Mouse (Mus musculus) spleen, postnatal 36 days (tissue): Measurements from ENCODE around the gene Rhox3a.
"Not testable (repeated sequence)": the region's sequence is repeated elsewhere in the genome, so short reads cannot be mapped to it uniquely, and the experiment has no call there.

Experiments
- DNase-seq, 2 experiments: peaks; one replicate each; pipeline ENCODE4 v3.0.0; 2022; ENCODE audit warnings: low spot score in 2 of 2, mixed read lengths in 1 of 2

The Rhox3a gene

DNA sequence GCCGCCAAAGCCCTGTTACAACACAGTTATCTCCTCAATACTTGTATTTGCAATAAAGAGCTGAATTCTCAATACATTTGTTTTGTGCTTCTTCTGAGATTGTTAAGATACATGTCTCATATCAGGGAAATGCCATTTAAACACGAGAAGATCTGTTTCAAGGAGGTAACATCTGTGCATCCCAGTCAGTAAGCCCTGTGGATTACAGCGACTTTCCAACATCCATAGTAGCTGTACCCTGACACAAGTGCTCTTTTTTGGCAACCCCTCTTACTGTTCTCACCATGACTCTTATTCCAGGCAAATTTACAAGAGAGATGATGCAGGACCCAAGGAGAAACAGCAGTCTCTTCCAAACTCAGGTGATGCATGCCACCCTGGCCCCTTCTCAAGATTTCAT, at the start of gene Rhox3a:
Gene Rhox3a, plus strand, starts transcription at position 301 of the 400 bp plus-strand sequence.
- DNase-seq = not testable (repeated sequence)

- no peak for DNase-seq
Observed at GRCm38 (mm10) chrX:37210941-37211340, 38.8 kb upstream of the Rhox3a start, which contains the start of gene Gm9. Gene Gm9, minus strand, starts transcription at chrX:37211041.

GRCm38 (mm10) chrX:37222158-37222557, 27.6 kb upstream of the Rhox3a start, which contains the start of gene Rhox1:
Gene Rhox1, minus strand, starts transcription at chrX:37222258.
- not testable (repeated sequence) for DNase-seq

DNA sequence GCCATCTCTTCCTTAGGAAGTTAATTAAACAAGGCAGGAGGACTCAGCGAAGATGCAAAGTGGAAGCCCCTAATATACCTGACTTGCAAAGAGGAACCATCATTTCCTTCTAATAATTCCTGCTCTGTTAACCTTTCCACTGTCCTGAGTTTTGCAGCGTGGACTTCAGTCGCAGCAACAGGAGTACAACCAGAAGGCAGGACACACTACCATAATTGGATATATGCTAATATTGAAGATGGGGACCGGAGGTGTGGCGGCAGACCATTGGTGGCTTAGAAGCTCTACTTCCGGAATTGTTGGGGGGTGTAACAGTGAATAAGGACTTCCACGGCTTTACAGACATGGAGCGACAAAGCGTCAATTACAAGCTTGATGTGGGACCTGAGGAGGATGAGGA, 5.0 kb upstream of the Rhox3a start, which contains the start of gene Rhox2a:
Gene Rhox2a, plus strand, starts transcription at position 301 of the 400 bp plus-strand sequence.
- DNase-seq = not testable (repeated sequence)

- not testable (repeated sequence) for DNase-seq
Observed at GRCm38 (mm10) chrX:37265038-37265437, 15.3 kb downstream of the Rhox3a start, which contains the start of gene Rhox4a. Gene Rhox4a, plus strand, starts transcription at chrX:37265338.
